Mouse (Mus musculus): ENCODE data around the gene Snx29.

GRCm38 (mm10) chr16:11406201-11406600 lies 83.5 kb downstream of the Snx29 start:
- TF ChIP-seq CTCF (IDR thresholded peaks at IDR 0.05; ENCODE audit: control insufficient read depth, insufficient read depth, low read length) (no peak), POLR2A (IDR thresholded peaks at IDR 0.05; ENCODE audit: borderline replicate concordance, control insufficient read depth, low read depth, low read length) (no peak)
